Mouse (Mus musculus): Measurements from ENCODE around the gene Ostm1. TPM values are rescaled to one million over a fixed set of nuclear protein-coding genes. Genes with fewer than 3 reads are reported as not detected.

Gene Ostm1
- polyA plus RNA-seq, 1 experiment from 2014 or later = 13.3 TPM

DNA sequence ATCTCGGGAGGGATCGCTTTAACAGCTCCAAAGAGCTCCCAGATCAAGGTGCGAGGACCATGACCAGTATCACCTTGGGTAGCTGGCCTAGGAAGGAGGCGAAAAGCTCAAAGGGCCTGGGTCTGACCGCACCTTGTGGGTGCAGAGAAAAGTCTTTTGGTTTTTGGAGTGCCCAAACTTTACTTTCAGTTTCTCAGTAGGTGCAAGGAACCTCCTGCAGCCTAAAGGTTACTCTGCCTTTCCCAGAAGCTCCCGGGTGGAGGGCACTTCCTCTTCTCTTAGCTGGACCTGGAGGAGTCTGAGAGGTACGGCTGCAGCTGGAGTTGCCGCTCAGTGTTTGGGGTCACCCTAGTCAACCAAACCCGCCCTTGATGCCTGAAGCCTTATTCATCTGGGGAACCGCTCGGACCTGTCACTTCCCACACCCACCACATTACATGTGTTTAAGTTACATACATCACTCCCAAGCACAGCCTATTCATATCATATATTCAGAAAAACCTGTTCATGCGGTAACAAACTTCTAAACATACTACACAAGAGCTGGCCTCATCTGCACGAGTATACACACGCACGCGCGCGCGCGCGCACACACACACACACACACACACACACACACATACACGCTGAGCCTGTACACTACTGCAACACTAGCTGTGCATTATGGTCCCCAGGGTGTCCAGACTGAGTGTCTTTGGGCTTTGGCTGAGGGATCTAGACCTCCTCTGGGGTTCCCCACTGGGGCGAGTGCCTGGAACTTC, 49.9 kb downstream of the Ostm1 start:
- Histone ChIP-seq H3K9ac (ENCODE audit: low read length) (0 out of 2 replicates have a peak overlapping the region, but pooled peaks have one; percentile 21), H3K4me2 (ENCODE audit: low read depth, low read length) (peak overlapping the region; percentile 73)

DNA sequence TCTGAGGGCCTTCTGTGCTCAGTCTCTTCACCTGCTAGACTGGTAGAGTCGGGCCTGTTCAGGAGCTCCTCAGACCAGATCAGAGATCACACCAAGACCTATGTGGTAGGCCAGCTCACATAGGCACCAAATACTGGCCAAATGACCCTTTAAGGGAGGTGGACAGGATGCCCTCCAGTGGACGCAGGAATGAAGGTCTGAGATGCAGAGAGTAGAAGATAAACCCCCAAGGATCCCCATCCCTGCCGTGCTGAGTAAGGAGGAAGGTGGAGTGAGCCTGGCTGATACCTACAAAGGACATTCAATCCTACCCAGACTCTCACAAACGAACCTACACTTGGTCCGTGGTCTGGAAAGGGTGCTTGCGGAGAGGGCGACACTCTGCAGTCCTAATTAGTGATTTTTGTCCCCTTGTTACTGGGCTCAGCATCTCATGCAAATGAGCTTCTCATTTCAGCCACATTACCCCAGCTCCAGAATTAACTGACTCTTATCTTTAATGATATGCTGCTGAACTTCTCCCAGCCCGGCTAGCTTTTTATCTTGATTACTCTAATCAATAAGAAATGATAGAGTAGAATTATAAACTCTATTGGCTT, 50.6 kb downstream of the Ostm1 start:
- H3K4me3 ChIP-seq (ENCODE audit: low read length) = no peak overlapping the region
- H3K4me2 ChIP-seq (ENCODE audit: low read depth, low read length) = no peak overlapping the region
- ATAC-seq (ENCODE audit: low read depth) = no peak

More for the DNA sequence above, 49.9 kb downstream of the Ostm1 start:
- Histone ChIP-seq H3K27me3 (ENCODE audit: control insufficient read depth, insufficient read depth, low read depth, low read length) (peaks cover 78% of the 10 kb centered on the region), H3K4me3 (ENCODE audit: low read length) (peak overlapping the region; percentile 48), H3K4me1 (replicated peaks; ENCODE audit: control insufficient read depth, insufficient read depth, low read length) (peaks cover 17% of the 10 kb centered on the region), H3K36me3 (ENCODE audit: control insufficient read depth, insufficient read depth, low read length) (no peaks in the 10 kb centered on the region), H3K9me3 (ENCODE audit: control insufficient read depth, low read length) (no peaks in the 10 kb centered on the region), H3K27ac (ENCODE audit: low read length) (no peak overlapping the region)
- 11% methylated on average over 23 of the region's 23 CpGs for WGBS
- no peak for ATAC-seq (ENCODE audit: low read depth)

DNA sequence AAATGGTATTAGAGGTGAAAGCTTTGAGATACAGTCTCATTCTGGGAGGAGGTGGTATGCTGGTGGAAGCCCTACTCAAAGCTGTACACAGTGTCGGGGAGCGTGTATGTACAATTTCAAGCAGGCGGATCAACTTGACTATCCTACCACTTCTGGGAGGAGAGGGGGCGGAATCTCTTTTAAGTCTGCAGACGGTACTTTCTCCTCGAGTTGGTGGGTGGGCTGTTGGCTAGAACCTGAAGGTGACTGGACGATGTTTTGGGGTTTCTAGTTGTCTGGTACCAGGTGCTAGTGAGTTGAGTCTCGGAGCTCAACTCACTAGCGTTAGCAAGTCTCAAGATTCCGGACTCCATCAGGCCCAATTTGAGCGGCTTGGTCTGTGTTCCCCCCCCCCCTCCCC, 51.4 kb downstream of the Ostm1 start:
- no peak overlapping the region for H3K27ac ChIP-seq (ENCODE audit: low read length)
- peaks cover 64% of the 10 kb centered on the region for H3K27me3 ChIP-seq (ENCODE audit: control insufficient read depth, insufficient read depth, low read depth, low read length)
- no peaks in the 10 kb centered on the region for H3K9me3 ChIP-seq (ENCODE audit: control insufficient read depth, low read length)
- 4% methylated on average over 11 of the region's 11 CpGs for WGBS
- H3K4me1 ChIP-seq (replicated peaks; ENCODE audit: control insufficient read depth, insufficient read depth, low read length) = peaks cover 17% of the 10 kb centered on the region
- H3K4me2 ChIP-seq (ENCODE audit: low read depth, low read length) = no peak overlapping the region
- no peak overlapping the region for H3K4me3 ChIP-seq (ENCODE audit: low read length)
- no peak overlapping the region for H3K9ac ChIP-seq (ENCODE audit: low read length)
- H3K36me3 ChIP-seq (ENCODE audit: control insufficient read depth, insufficient read depth, low read length) = no peaks in the 10 kb centered on the region
- no peak for ATAC-seq (ENCODE audit: low read depth)

More for the DNA sequence above, 50.6 kb downstream of the Ostm1 start:
- Histone ChIP-seq H3K9me3 (ENCODE audit: control insufficient read depth, low read length) (no peaks in the 10 kb centered on the region), H3K9ac (ENCODE audit: low read length) (no peak overlapping the region), H3K4me1 (replicated peaks; ENCODE audit: control insufficient read depth, insufficient read depth, low read length) (peaks cover 17% of the 10 kb centered on the region), H3K27ac (ENCODE audit: low read length) (no peak overlapping the region), H3K36me3 (ENCODE audit: control insufficient read depth, insufficient read depth, low read length) (no peaks in the 10 kb centered on the region), H3K27me3 (ENCODE audit: control insufficient read depth, insufficient read depth, low read depth, low read length) (peaks cover 72% of the 10 kb centered on the region)
- WGBS = 2% methylated on average over 8 of the region's 8 CpGs

DNA sequence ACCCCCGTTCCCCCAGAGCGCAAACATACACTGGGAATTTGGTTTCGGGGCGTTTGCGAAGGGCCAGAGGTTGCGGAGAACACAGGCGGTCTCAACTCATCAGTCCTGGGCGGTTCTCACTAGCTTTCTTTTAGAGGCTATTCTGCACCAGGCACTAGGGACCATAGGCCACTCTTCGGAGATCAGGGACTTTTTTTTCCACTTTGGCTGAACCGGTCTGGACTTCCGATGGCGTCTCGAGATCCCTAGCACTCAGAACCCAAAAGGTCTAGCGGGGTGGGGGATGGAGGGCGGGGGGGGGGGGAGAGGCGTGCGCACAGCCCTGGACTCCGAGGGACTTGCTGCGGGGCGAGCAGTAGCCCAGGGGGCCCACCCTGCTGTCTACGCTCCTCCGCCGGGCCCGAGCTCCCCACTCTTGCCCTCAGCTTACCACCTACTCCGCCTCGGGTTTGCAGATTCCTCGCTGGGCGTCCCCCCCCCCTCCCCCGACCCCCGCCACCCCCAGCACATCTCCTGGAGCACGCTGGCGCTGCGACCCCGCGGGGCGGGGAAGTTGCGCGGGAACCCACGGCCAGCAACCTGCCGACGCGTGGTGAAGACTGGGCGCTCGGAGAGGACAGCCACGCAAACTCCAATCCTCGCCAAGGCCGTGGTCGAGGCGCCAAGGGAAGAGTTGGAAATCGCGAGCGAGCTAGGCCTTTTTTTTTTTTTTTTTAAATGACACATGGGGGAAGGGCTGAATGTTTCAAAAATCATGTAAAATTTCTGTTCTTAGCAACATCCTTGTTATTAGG, 52.1 kb downstream of the Ostm1 start:
- WGBS = 2% methylated on average over 49 of the region's 52 CpGs

DNA sequence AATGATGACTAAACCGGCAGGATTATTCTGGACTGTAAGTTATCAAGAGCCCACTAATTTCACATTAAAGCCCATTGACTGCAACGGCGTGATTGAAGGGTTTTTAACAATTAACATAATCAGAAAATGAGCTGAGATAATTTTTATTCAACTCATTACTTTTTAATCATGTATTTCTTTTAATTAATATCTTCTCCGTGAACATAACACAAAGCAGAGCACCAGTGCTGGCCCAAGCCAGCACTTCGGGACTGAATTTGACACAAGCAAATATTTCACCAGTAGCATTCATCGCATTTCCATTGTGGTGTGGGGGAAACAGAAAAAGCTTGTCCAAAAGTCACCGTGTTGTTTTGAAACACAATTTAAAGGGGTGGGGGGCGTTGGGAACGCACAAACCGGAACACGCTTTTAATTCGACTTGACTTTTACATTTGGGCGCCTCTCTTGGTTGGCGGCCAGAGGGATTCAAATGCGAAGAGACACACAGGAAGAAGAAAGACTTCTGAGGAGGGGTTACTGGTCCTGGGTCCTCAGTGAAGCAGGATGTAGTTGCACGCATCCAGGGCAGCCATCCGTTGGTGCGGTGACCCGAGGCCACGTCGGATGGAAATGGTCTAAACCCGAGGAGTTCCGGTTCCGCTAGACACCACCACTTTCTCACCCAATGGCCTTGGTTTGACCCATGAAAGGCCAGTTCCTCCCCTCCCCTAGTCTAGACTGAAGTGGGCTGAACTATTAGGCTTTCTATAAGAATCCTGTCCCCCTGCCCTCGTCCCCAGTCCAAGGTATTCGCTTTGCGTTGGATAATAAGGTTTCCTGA, 52.9 kb downstream of the Ostm1 start:
- Histone ChIP-seq H3K27ac (ENCODE audit: low read length) (no peak overlapping the region), H3K4me1 (replicated peaks; ENCODE audit: control insufficient read depth, insufficient read depth, low read length) (peaks cover 17% of the 10 kb centered on the region), H3K36me3 (ENCODE audit: control insufficient read depth, insufficient read depth, low read length) (no peaks in the 10 kb centered on the region), H3K27me3 (ENCODE audit: control insufficient read depth, insufficient read depth, low read depth, low read length) (peaks cover 51% of the 10 kb centered on the region), H3K9ac (ENCODE audit: low read length) (no peak overlapping the region), H3K4me3 (ENCODE audit: low read length) (peak overlapping the region; percentile 26), H3K4me2 (ENCODE audit: low read depth, low read length) (peak overlapping the region; percentile 34), H3K9me3 (ENCODE audit: control insufficient read depth, low read length) (no peaks in the 10 kb centered on the region)
- 4% methylated on average over 27 of the region's 27 CpGs for WGBS
- ATAC-seq (ENCODE audit: low read depth) = no peak

More for the DNA sequence above, 52.1 kb downstream of the Ostm1 start:
- Histone ChIP-seq H3K4me1 (replicated peaks; ENCODE audit: control insufficient read depth, insufficient read depth, low read length) (peaks cover 17% of the 10 kb centered on the region), H3K27ac (ENCODE audit: low read length) (no peak overlapping the region), H3K9me3 (ENCODE audit: control insufficient read depth, low read length) (no peaks in the 10 kb centered on the region), H3K4me3 (ENCODE audit: low read length) (peak overlapping the region; percentile 6; the same call in 1 of the 2 replicates), H3K9ac (ENCODE audit: low read length) (no peak overlapping the region), H3K4me2 (ENCODE audit: low read depth, low read length) (peak overlapping the region; percentile 41), H3K36me3 (ENCODE audit: control insufficient read depth, insufficient read depth, low read length) (no peaks in the 10 kb centered on the region), H3K27me3 (ENCODE audit: control insufficient read depth, insufficient read depth, low read depth, low read length) (peaks cover 57% of the 10 kb centered on the region)
- no peak for ATAC-seq (ENCODE audit: low read depth)

DNA sequence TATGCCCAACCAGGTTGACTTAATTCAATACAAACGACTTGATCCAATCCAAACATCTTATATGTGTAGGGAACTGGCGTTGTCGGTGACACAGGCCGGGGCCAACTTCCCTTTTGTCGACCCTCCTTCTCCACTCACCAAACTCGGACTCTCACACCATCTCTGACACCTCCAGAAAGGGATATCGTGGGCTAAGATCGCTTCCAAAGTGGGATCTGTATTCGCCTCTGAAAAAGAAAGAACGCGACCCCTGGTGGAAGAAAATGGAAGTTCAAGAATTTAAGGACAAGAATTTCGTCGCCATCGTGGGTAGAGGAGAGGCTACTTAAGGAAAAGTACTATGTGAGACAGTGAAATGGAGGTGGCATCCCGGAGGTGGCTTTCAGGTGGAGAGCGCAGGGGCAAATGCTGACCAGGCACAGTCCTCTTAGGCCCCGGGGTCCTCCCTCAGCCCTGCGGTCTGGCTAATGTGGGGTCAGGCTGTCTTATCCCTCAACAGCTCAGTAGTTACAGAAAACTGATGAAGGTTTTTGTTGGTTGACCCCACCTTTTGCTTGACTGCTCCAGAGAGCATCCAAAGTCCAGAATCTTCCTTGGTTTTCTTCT, 53.7 kb downstream of the Ostm1 start:
- H3K9ac ChIP-seq (ENCODE audit: low read length) = no peak overlapping the region
- no peaks in the 10 kb centered on the region for H3K9me3 ChIP-seq (ENCODE audit: control insufficient read depth, low read length)
- WGBS = 5% methylated on average over 18 of the region's 18 CpGs
- H3K4me3 ChIP-seq (ENCODE audit: low read length) = 0 out of 2 replicates have a peak overlapping the region, but pooled peaks have one; percentile 9
- H3K27ac ChIP-seq (ENCODE audit: low read length) = no peak overlapping the region
- peaks cover 51% of the 10 kb centered on the region for H3K27me3 ChIP-seq (ENCODE audit: control insufficient read depth, insufficient read depth, low read depth, low read length)
- H3K36me3 ChIP-seq (ENCODE audit: control insufficient read depth, insufficient read depth, low read length) = no peaks in the 10 kb centered on the region
- H3K4me2 ChIP-seq (ENCODE audit: low read depth, low read length) = peak overlapping the region; percentile 34
- peak; percentile 34; the same call in 1 of the 2 replicates for ATAC-seq (ENCODE audit: low read depth)
- H3K4me1 ChIP-seq (replicated peaks; ENCODE audit: control insufficient read depth, insufficient read depth, low read length) = peaks cover 14% of the 10 kb centered on the region

DNA sequence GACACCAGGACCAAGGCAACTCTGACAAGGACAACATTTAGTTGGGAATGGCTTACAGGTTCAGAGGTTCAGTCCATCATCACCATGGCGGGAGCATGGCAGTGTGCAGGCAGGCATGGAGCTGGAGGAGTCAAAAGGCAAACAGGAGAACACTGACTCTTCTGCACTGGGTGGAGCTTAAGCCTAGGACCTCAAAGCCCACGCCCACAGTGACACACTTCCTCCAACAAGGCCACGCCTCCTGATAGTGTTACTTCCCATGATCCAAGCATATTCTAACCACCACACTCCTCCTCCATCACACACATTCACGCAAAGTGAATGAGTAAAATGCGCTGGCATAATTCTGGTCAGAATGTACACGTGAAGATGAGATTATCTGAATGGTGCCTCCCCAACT, 56.2 kb downstream of the Ostm1 start:
- H3K4me2 ChIP-seq (ENCODE audit: low read depth, low read length) = no peak overlapping the region
- H3K4me3 ChIP-seq (ENCODE audit: low read length) = no peak overlapping the region
- no peak for ATAC-seq (ENCODE audit: low read depth)
- no peak overlapping the region for H3K9ac ChIP-seq (ENCODE audit: low read length)
- H3K27ac ChIP-seq (ENCODE audit: low read length) = no peak overlapping the region
- 74% methylated on average over 6 of the region's 6 CpGs for WGBS
- peaks cover 29% of the 10 kb centered on the region for H3K27me3 ChIP-seq (ENCODE audit: control insufficient read depth, insufficient read depth, low read depth, low read length)
- no peaks in the 10 kb centered on the region for H3K9me3 ChIP-seq (ENCODE audit: control insufficient read depth, low read length)
- H3K4me1 ChIP-seq (replicated peaks; ENCODE audit: control insufficient read depth, insufficient read depth, low read length) = no peaks in the 10 kb centered on the region
- H3K36me3 ChIP-seq (ENCODE audit: control insufficient read depth, insufficient read depth, low read length) = no peaks in the 10 kb centered on the region

DNA sequence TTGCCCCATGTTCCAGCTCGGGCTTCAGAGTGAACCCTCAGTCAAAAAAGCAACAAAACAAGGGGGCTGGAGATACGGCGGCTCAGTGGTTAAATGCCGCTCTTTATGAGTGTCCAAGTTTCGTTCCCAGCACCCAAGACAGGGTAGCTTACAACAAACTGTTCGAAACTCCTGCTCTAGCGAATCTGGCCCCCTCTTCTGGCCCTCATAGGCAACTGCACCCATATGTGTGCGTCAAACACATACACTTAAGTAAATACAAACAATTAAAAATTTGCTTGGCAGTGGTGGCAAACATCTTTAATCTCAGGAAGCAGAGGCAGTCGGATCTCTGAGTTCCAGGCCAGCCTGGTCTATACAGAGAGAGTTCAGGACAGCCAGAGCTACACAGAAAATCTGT, 60.0 kb downstream of the Ostm1 start:
- no peak overlapping the region for H3K4me2 ChIP-seq (ENCODE audit: low read depth, low read length)
- H3K27me3 ChIP-seq (ENCODE audit: control insufficient read depth, insufficient read depth, low read depth, low read length) = no peaks in the 10 kb centered on the region; the same call in 1 of the 2 replicates
- H3K27ac ChIP-seq (ENCODE audit: low read length) = no peak overlapping the region
- ATAC-seq (ENCODE audit: low read depth) = no peak
- no peak overlapping the region for H3K9ac ChIP-seq (ENCODE audit: low read length)
- 79% methylated on average over 9 of the region's 9 CpGs for WGBS
- H3K4me3 ChIP-seq (ENCODE audit: low read length) = no peak overlapping the region
- no peaks in the 10 kb centered on the region for H3K4me1 ChIP-seq (replicated peaks; ENCODE audit: control insufficient read depth, insufficient read depth, low read length)
- H3K36me3 ChIP-seq (ENCODE audit: control insufficient read depth, insufficient read depth, low read length) = no peaks in the 10 kb centered on the region
- no peaks in the 10 kb centered on the region for H3K9me3 ChIP-seq (ENCODE audit: control insufficient read depth, low read length)
